Mouse (Mus musculus): ENCODE data around the gene Mas1. TPM values are rescaled to one million over a fixed set of nuclear protein-coding genes. Genes with fewer than 3 reads are reported as not detected.

Gene Mas1
- polyA plus RNA-seq, 1 experiment, result not detected

- H3K4me3 ChIP-seq (replicated peaks; ENCODE audit: control insufficient read depth, low read depth, low read length), result no peak overlapping the region
- TF ChIP-seq CTCF (IDR thresholded peaks at IDR 0.05; ENCODE audit: control insufficient read depth, insufficient read depth, low read length) (no peak), POLR2A (IDR thresholded peaks at IDR 0.05; ENCODE audit: borderline replicate concordance, control insufficient read depth, low read depth, low read length) (no peak)
- WGBS, result 74% methylated on average over 3 of the region's 3 CpGs
- H3K4me1 ChIP-seq (ENCODE audit: control insufficient read depth, insufficient read depth, low read length), result no peaks in the 10 kb centered on the region
- no peak overlapping the region for H3K27ac ChIP-seq (ENCODE audit: control insufficient read depth, insufficient read depth, low read depth, low read length, poor library complexity)
Observed at GRCm38 (mm10) chr17:12834317-12834716, 33.6 kb downstream of the Mas1 start.

- no peak for TF ChIP-seq POLR2A (IDR thresholded peaks at IDR 0.05; ENCODE audit: borderline replicate concordance, control insufficient read depth, low read depth, low read length)
- no peak for TF ChIP-seq CTCF (IDR thresholded peaks at IDR 0.05; ENCODE audit: control insufficient read depth, insufficient read depth, low read length)
- 81% methylated on average over 4 of the region's 4 CpGs for WGBS
- no peaks in the 10 kb centered on the region for H3K4me1 ChIP-seq (ENCODE audit: control insufficient read depth, insufficient read depth, low read length)
- H3K4me3 ChIP-seq (replicated peaks; ENCODE audit: control insufficient read depth, low read depth, low read length), result no peak overlapping the region
- no peak overlapping the region for H3K27ac ChIP-seq (ENCODE audit: control insufficient read depth, insufficient read depth, low read depth, low read length, poor library complexity)
Observed at GRCm38 (mm10) chr17:12832657-12833056, 35.3 kb downstream of the Mas1 start.

GRCm38 (mm10) chr17:12832231-12832630, 35.7 kb downstream of the Mas1 start:
- Histone ChIP-seq H3K4me3 (replicated peaks; ENCODE audit: control insufficient read depth, low read depth, low read length) (no peak overlapping the region), H3K27ac (ENCODE audit: control insufficient read depth, insufficient read depth, low read depth, low read length, poor library complexity) (no peak overlapping the region), H3K4me1 (ENCODE audit: control insufficient read depth, insufficient read depth, low read length) (no peaks in the 10 kb centered on the region)
- 77% methylated on average over 3 of the region's 3 CpGs for WGBS
- TF ChIP-seq POLR2A (IDR thresholded peaks at IDR 0.05; ENCODE audit: borderline replicate concordance, control insufficient read depth, low read depth, low read length) (no peak), CTCF (IDR thresholded peaks at IDR 0.05; ENCODE audit: control insufficient read depth, insufficient read depth, low read length) (no peak)

- H3K4me3 ChIP-seq (replicated peaks; ENCODE audit: control insufficient read depth, low read depth, low read length), result no peak overlapping the region
- H3K4me1 ChIP-seq (ENCODE audit: control insufficient read depth, insufficient read depth, low read length), result no peaks in the 10 kb centered on the region
- H3K27ac ChIP-seq (ENCODE audit: control insufficient read depth, insufficient read depth, low read depth, low read length, poor library complexity), result no peak overlapping the region
- no peak for TF ChIP-seq POLR2A (IDR thresholded peaks at IDR 0.05; ENCODE audit: borderline replicate concordance, control insufficient read depth, low read depth, low read length)
- TF ChIP-seq CTCF (IDR thresholded peaks at IDR 0.05; ENCODE audit: control insufficient read depth, insufficient read depth, low read length), result no peak
- WGBS, result 75% methylated on average over 5 of the region's 5 CpGs
Observed at GRCm38 (mm10) chr17:12830351-12830750, 37.6 kb downstream of the Mas1 start.

- TF ChIP-seq POLR2A (IDR thresholded peaks at IDR 0.05; ENCODE audit: borderline replicate concordance, control insufficient read depth, low read depth, low read length) (no peak), CTCF (IDR thresholded peaks at IDR 0.05; ENCODE audit: control insufficient read depth, insufficient read depth, low read length) (no peak)
- H3K27ac ChIP-seq (ENCODE audit: control insufficient read depth, insufficient read depth, low read depth, low read length, poor library complexity), result no peak overlapping the region
- no peak overlapping the region for H3K4me3 ChIP-seq (replicated peaks; ENCODE audit: control insufficient read depth, low read depth, low read length)
- WGBS, result 76% methylated on average over 4 of the region's 4 CpGs
- no peaks in the 10 kb centered on the region; the same call in 1 of the 2 replicates for H3K4me1 ChIP-seq (ENCODE audit: control insufficient read depth, insufficient read depth, low read length)
Observed at GRCm38 (mm10) chr17:12815885-12816284, 52.1 kb downstream of the Mas1 start.

- WGBS, result 72% methylated on average over 3 of the region's 3 CpGs
- H3K4me1 ChIP-seq (ENCODE audit: control insufficient read depth, insufficient read depth, low read length), result no peaks in the 10 kb centered on the region; the same call in 1 of the 2 replicates
- no peak overlapping the region for H3K27ac ChIP-seq (ENCODE audit: control insufficient read depth, insufficient read depth, low read depth, low read length, poor library complexity)
- no peak overlapping the region for H3K4me3 ChIP-seq (replicated peaks; ENCODE audit: control insufficient read depth, low read depth, low read length)
- no peak for TF ChIP-seq POLR2A (IDR thresholded peaks at IDR 0.05; ENCODE audit: borderline replicate concordance, control insufficient read depth, low read depth, low read length)
- TF ChIP-seq CTCF (IDR thresholded peaks at IDR 0.05; ENCODE audit: control insufficient read depth, insufficient read depth, low read length), result no peak
Observed at GRCm38 (mm10) chr17:12814502-12814901, 53.4 kb downstream of the Mas1 start.

- Histone ChIP-seq H3K4me3 (replicated peaks; ENCODE audit: control insufficient read depth, low read depth, low read length) (no peak overlapping the region), H3K4me1 (ENCODE audit: control insufficient read depth, insufficient read depth, low read length) (no peaks in the 10 kb centered on the region), H3K27ac (ENCODE audit: control insufficient read depth, insufficient read depth, low read depth, low read length, poor library complexity) (no peak overlapping the region)
- no peak for TF ChIP-seq POLR2A (IDR thresholded peaks at IDR 0.05; ENCODE audit: borderline replicate concordance, control insufficient read depth, low read depth, low read length)
- TF ChIP-seq CTCF (IDR thresholded peaks at IDR 0.05; ENCODE audit: control insufficient read depth, insufficient read depth, low read length), result no peak
- 73% methylated on average over 1 of the region's 1 CpGs for WGBS
Observed at GRCm38 (mm10) chr17:12810973-12811303, 57.0 kb downstream of the Mas1 start.

- TF ChIP-seq CTCF (IDR thresholded peaks at IDR 0.05; ENCODE audit: control insufficient read depth, insufficient read depth, low read length) (peak; percentile 79), POLR2A (IDR thresholded peaks at IDR 0.05; ENCODE audit: borderline replicate concordance, control insufficient read depth, low read depth, low read length) (no peak)
- WGBS, result 27% methylated on average over 14 of the region's 14 CpGs
- Histone ChIP-seq H3K27ac (ENCODE audit: control insufficient read depth, insufficient read depth, low read depth, low read length, poor library complexity) (no peak overlapping the region), H3K4me1 (ENCODE audit: control insufficient read depth, insufficient read depth, low read length) (no peaks in the 10 kb centered on the region), H3K4me3 (replicated peaks; ENCODE audit: control insufficient read depth, low read depth, low read length) (no peak overlapping the region)
Observed at GRCm38 (mm10) chr17:12810103-12810972, 57.6 kb downstream of the Mas1 start.
